Mouse (Mus musculus) thymus, postnatal 10 days (tissue): ENCODE measurements at regions not wholly inside any gene's neighbourhood (a gene's known extent, or its start where the extent isn't known, plus 50 kb on each side); places are given as distances from the start of the nearest gene placed in this dataset.

Source experiments
- DNase-seq, 2 experiments: peaks; one replicate each; pipeline ENCODE4 v3.0.0; 2021; ENCODE audit warnings: low spot score in 2 of 2

DNA sequence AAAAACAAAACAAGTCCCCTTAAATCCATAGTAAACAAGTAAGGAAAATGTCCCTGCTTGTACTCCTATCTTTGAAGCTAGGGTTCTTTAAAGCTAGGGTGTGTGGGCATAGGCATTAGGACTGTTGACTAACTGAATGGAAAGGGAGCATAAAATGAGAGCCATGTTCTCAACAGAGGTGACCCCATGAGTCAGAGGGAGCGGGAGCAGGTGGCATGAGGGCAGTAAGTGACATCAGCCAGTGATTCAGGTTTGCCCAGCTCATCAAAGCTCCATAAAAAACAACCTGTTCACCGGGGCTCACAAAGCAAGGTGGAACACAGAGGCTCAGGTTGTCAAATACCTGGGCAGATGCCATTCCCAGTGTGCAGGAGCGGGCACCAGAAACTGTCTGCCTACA, 104.6 kb upstream of the 1700056E22Rik start:
- DNase-seq = no peak

- DNase-seq = no peak
Observed at GRCm38 (mm10) chr1:184130897-184131296, 96.8 kb upstream of the 1700056E22Rik start.

GRCm38 (mm10) chr1:184127321-184127720, 93.2 kb upstream of the 1700056E22Rik start:
- DNase-seq = no peak

- no peak for DNase-seq
Observed at GRCm38 (mm10) chr1:184126909-184127308, 92.8 kb upstream of the 1700056E22Rik start.
